Mouse (Mus musculus): Measurements from ENCODE around the gene Ccr3. TPM values are rescaled to one million over a fixed set of nuclear protein-coding genes. Genes with fewer than 3 reads are reported as not detected.
"Not testable (repeated sequence)": the region's sequence is repeated elsewhere in the genome, so short reads cannot be mapped to it uniquely, and the experiment has no call there.

Ccr3 gene
- polyA plus RNA-seq, 1 experiment: 0.13 TPM

DNA sequence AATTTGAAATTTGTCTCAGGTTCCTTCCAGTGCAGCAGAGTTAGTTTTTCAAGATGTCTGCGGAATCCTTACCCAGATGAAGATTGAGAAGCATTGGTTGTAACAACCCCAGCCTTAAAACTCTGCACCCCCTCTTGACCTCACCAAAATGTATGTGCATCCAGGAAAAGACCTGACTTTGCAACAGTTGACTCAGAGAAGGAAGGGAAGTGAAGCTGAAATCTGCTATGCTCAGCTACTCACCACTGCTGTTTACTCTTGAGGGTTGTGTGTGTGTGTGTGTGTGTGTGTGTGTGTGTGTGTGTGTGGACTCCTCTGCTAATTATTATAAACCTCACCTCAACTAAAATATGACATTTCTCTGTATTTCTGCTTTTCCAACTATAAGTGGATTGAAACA, 49.7 kb downstream of the Ccr3 start:
- Histone ChIP-seq H3K4me1 (ENCODE audit: control insufficient read depth, insufficient read depth, low read length) (no peaks in the 10 kb centered on the region), H3K27ac (ENCODE audit: insufficient read depth, low read length) (no peak overlapping the region), H3K4me3 (ENCODE audit: insufficient read depth, low read length) (no peak overlapping the region)
- TF ChIP-seq CTCF (IDR thresholded peaks at IDR 0.05; ENCODE audit: extremely low read depth, insufficient read depth, low read length) (no peak), POLR2A (IDR thresholded peaks at IDR 0.05; ENCODE audit: extremely low read depth, insufficient read depth, low read length) (no peak)

- Histone ChIP-seq H3K4me1 (ENCODE audit: control insufficient read depth, insufficient read depth, low read length) (no peaks in the 10 kb centered on the region), H3K4me3 (ENCODE audit: insufficient read depth, low read length) (no peak overlapping the region)
Measured at GRCm38 (mm10) chr9:124079803-124080202, 58.0 kb downstream of the Ccr3 start.

DNA sequence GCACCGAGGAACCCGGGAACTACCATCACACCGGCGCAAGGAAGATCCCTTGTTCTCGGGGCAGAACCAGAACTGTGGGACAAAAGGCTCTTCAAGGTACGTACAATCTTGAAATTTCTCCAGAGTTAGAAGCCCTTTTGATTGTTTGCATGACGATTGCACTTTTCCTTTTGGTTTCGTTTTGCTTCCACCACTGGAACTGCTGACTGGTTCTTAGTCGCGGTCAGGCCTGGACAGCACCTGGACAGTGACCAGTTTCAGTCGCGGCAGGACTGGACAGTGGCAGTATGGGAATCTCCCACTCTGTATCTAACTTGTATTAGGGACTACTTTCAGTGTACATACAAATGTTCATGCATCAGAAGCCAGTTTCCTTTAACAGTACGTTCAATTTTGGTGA, 58.7 kb downstream of the Ccr3 start:
- not testable (repeated sequence) for H3K4me1 ChIP-seq (ENCODE audit: control insufficient read depth, insufficient read depth, low read length); H3K27ac ChIP-seq (ENCODE audit: insufficient read depth, low read length); H3K4me3 ChIP-seq (ENCODE audit: insufficient read depth, low read length)

More at GRCm38 (mm10) chr9:124079803-124080202, 58.0 kb downstream of the Ccr3 start:
- H3K27ac ChIP-seq (ENCODE audit: insufficient read depth, low read length): no peak overlapping the region
- TF ChIP-seq CTCF (IDR thresholded peaks at IDR 0.05; ENCODE audit: extremely low read depth, insufficient read depth, low read length) (no peak), POLR2A (IDR thresholded peaks at IDR 0.05; ENCODE audit: extremely low read depth, insufficient read depth, low read length) (no peak)

Other genes starting within 250 kb of the Ccr3 start
- gene Cxcr6, start 215.5 kb upstream of the Ccr3 start, polyA plus RNA-seq (2012; rRNA removed): not detected in 2 replicates
- gene Fyco1, start 170.1 kb upstream of the Ccr3 start, polyA plus RNA-seq (2012; rRNA removed): 17.7 and 17.8 TPM in 2 replicates
- 0.04 TPM in 1 of 2 replicates, not detected in the other for gene Xcr1, start 159.9 kb upstream of the Ccr3 start, polyA plus RNA-seq (2012; rRNA removed)
- 0.33 and 0.34 TPM in 2 replicates for gene Ccr1, start 53.3 kb upstream of the Ccr3 start, polyA plus RNA-seq (2012; rRNA removed)
- 0.10 and 0.13 TPM in 2 replicates for gene Ccr1l1, start 43.6 kb upstream of the Ccr3 start, polyA plus RNA-seq (2012; rRNA removed)
- 0.15 and 0.19 TPM in 2 replicates for gene Ccr2, start 80.0 kb downstream of the Ccr3 start, polyA plus RNA-seq (2012; rRNA removed)
- 4.1 and 5.6 TPM in 2 replicates for gene Ccr5, start 99.6 kb downstream of the Ccr3 start, polyA plus RNA-seq (2012; rRNA removed)

Measured in cortical plate, adult 2 months (tissue).